Mouse (Mus musculus): ENCODE data around the gene Dhx34.
"Not testable (repeated sequence)": the region's sequence is repeated elsewhere in the genome, so short reads cannot be mapped to it uniquely, and the experiment has no call there.

DNA sequence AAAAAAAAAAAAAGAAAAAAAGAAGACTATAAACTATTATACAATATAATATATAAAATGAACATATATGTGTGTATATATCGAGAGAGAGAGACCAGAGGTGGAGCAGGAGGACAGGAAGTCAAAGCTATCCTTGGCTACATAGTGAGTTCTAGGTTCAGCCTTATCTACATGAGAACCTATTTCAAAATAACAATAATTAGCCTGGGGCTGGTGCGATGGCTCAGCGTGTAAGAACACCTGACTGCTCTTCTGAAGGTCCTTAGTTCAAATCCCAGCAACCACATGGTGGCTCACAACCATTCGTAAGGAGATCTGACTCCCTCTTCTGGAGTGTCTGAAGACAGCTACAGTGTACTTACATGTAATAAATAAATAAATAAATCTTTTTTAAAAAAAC lies 34.1 kb upstream of the Dhx34 start:
- not testable (repeated sequence) for TF ChIP-seq CTCF (IDR thresholded peaks at IDR 0.05; ENCODE audit: insufficient read depth, low read length); POLR2A (IDR thresholded peaks at IDR 0.05; ENCODE audit: borderline replicate concordance, extremely low read depth, low read depth, low read length)

All from lung, adult 2 months (tissue).